Mouse (Mus musculus): ENCODE data around the gene Tmem217.

- TF ChIP-seq CHD2 (IDR thresholded peaks at IDR 0.05; ENCODE audit: low read depth, low read length) (no peak), ZC3H11A (IDR thresholded peaks at IDR 0.05; ENCODE audit: borderline replicate concordance, low read depth, low read length) (no peak), MAFK (IDR thresholded peaks at IDR 0.05; ENCODE audit: insufficient read depth, low read depth, low read length) (no peak), ZNF384 (IDR thresholded peaks at IDR 0.05; ENCODE audit: low read depth, low read length) (no peak), HCFC1 (IDR thresholded peaks at IDR 0.05; ENCODE audit: borderline replicate concordance, insufficient read depth, low read length) (no peak)
Measured at GRCm38 (mm10) chr17:29585446-29585845, 33.3 kb upstream of the Tmem217 start.
